Mouse (Mus musculus) NIH3T3 (cell line): ENCODE measurements around the gene Olfr284.

Experiments used
- DNase-seq: peaks from one replicate; pipeline ENCODE4 v3.0.0-alpha.2; 2012; ENCODE audit warnings: low read depth

Olfr284 gene

GRCm38 (mm10) chr15:98340887-98341286, at the start of gene Olfr284:
Gene Olfr284, minus strand, starts transcription at chr15:98340987.
- no peak for DNase-seq

- DNase-seq = peak; percentile 90
Observed at GRCm38 (mm10) chr15:98389796-98390195, 49.0 kb upstream of the Olfr284 start.

GRCm38 (mm10) chr15:98387621-98388020, 46.8 kb upstream of the Olfr284 start:
- peak; percentile 42 for DNase-seq

- DNase-seq = no peak
Observed at GRCm38 (mm10) chr15:98380846-98381245, 40.1 kb upstream of the Olfr284 start, which contains the start of gene Olfr283. Gene Olfr283, minus strand, starts transcription at chr15:98380946.

- no peak for DNase-seq
Observed at GRCm38 (mm10) chr15:98378209-98378608, 37.4 kb upstream of the Olfr284 start.

GRCm38 (mm10) chr15:98317177-98317724, 23.5 kb downstream of the Olfr284 start, which contains the start of gene Olfr285:
Gene Olfr285, minus strand, starts transcription at chr15:98317353.
- DNase-seq = no peak

- DNase-seq = no peak
Observed at GRCm38 (mm10) chr15:98315703-98316102, 25.1 kb downstream of the Olfr284 start.

- DNase-seq = no peak
Observed at GRCm38 (mm10) chr15:98295628-98296551, 44.9 kb downstream of the Olfr284 start, which contains the start of gene Zfp641. Gene Zfp641, minus strand, starts transcription at chr15:98296161.

- no peak for DNase-seq
Observed at GRCm38 (mm10) chr15:98293651-98294050, 47.1 kb downstream of the Olfr284 start.
